Mouse (Mus musculus) left cerebral cortex, adult 2 months (tissue): ENCODE data around the gene Sox13. TPM values are rescaled to one million over a fixed set of nuclear protein-coding genes. Genes with fewer than 3 reads are reported as not detected.

ENCODE experiments used
- DNase-seq, 2 experiments: peaks; one replicate each; pipeline ENCODE4 v3.0.0; 2021 to 2022; ENCODE audit warnings: low spot score in 2 of 2, mixed read lengths in 1 of 2; ENCODE audit errors: extremely low spot score in 1 of 2
- H3K27ac ChIP-seq: fragments of 200-600 bp; 2 replicates; pipeline ENCODE4 v1.8.1; 2022
- H3K4me3 ChIP-seq: fragments of 200-600 bp; 2 replicates; pipeline ENCODE4 v1.8.1; 2022
- CTCF ChIP-seq: fragments of 200-600 bp; IDR thresholded peaks from 2 replicates; pipeline ENCODE4 v1.8.1; 2022; ENCODE audit warnings: antibody characterized with exemption, mild to moderate bottlenecking, moderate library complexity
- intact Hi-C: fragments of 180-260 bp; cut with DNase I; formaldehyde crosslinking; loops from one replicate; pipeline ENCODE4 v1.15.1; 2025
- total RNA-seq, 2 experiments: library from RNA; stranded (reverse); gene quantifications; 2 replicates each; pipeline ENCODE4 v1.2.3; 2021

The Sox13 gene
- total RNA-seq, 2 experiments from 2014 or later = 8.9 to 9.3 TPM

DNA sequence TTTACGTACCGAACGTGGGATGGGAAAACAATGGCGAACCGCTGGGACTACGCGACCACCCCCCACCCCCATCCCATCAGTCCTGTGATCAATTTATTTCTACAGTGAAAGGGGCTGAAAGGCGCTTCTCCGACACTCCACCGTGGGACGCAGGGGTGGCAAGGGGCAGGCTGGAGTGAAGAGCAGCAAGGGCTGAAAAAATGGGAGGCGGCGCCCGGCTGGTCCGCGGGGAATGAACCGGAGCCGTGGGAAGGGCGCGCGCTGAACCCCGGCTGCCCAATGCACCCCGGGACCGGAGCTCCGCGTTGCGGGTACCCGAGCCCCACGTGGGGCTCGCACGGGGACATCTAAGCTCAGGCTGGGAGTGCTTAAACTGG lies 1.0 kb downstream of the Sox13 start:
- H3K4me3 ChIP-seq = peak overlapping the region; percentile 51
- no peak for TF ChIP-seq CTCF
- H3K27ac ChIP-seq = peak overlapping the region; percentile 72
- DNase-seq = no peak
- intact Hi-C loops = loop anchor here (1.0 kb wide), 1 partner anchor 38 kb away; no protein-coding TSS in a partner anchor

DNA sequence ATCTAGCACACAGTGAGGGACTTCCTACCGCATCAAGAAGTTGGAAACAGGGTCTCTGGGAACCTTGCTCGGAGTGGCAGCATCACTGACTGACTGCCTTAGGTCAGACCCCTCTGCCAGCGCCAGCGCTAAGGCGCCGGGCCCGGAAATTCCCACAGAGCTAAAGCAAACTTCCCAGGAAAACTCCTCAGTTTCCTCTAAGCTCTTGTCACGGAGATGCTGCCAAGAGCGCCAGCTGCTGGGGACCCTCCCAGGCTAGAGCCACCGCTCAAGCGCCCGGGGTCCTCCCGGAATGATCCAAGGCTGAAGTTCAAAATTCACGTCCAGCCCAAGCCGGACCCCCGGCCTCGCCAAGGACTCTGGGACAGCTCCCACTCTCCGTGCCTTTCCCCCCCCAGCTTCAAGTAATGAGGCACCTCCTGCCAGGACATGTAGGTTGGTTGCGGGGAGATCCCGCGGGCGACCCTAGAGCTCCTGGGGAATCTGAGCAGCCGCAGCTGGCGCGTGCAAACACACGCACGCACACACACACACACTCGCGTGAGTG lies 1.5 kb downstream of the Sox13 start:
- peak overlapping the region; percentile 51 for H3K4me3 ChIP-seq
- intact Hi-C loops = loop anchor here (1.0 kb wide), 1 partner anchor 37 kb away; no protein-coding TSS in a partner anchor
- peak overlapping the region; percentile 72 for H3K27ac ChIP-seq
- DNase-seq = no peak
- TF ChIP-seq CTCF = no peak

DNA sequence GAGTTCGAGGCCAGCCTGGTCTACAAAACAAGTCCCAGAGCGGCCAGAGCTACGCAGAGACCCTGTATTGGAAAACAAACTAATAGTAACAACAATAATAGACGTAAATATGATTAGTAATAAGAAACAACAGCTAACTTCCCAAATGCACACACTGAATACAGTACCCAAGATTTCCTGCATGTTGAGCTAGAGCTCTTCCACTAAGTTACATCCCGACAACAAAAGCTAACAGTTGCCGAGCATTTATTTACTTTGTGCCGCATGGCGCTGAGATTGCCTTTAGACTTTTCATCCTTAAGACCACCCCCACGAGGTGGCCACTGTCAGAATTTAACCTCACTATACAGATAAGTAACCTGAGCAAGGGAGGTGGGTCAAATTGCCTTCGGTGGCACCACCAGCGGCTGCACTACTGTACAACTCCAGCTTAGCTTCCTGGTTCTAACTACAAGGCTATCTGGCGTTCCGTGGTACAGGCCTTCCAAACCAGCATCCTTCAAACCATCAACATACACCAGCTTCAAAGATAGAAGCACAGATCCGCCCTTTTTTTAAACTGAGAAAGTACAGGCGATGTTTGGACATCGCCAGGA lies 2.1 kb downstream of the Sox13 start:
- Histone ChIP-seq H3K27ac (peak overlapping the region; percentile 72; the same call in 1 of the 2 replicates), H3K4me3 (peak overlapping the region; percentile 51)
- DNase-seq = no peak
- intact Hi-C loops = no loop called here
- TF ChIP-seq CTCF = no peak; the same call in 1 of the 2 replicates

DNA sequence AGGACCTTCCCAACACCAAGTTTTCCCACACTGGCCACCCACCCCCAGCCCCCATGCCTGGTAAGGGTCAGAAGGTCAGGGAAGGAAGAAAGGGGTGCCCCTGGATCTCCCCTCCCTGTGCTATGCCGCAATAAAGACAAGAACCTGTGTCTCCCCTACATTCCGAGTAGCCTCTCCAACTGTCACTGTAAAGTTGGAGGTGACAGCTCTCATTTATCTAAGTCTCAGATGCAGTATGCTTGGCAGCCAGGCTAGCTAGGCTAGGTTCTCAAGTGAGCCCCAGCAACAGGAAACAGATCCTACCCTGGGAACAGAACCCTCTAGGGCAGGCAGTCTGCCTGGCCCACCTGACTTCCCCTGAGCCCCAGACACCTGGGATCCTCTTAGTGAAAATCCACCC lies 3.1 kb downstream of the Sox13 start:
- intact Hi-C loops = no loop called here
- DNase-seq = no peak
- no peak overlapping the region for H3K4me3 ChIP-seq
- no peak overlapping the region for H3K27ac ChIP-seq
- TF ChIP-seq CTCF = no peak

DNA sequence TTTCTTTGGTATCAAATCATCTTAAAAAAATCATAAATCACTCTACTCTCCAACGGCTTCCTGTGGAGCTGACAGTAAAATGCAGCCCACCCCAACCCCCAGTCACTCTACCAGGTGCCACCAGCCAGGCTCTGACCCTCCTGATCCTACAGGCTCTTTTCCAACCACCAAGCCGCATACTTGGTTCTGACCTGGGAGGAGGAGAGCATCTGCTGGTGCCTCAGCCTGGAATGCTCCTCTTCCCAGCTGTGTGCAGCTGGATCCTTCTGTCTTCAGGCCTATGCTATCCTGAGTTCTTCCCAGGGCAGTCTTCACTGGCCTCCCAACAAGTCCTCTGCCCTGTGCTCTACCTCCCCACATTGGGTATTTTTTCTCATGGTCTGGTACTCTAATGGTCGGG lies 3.7 kb downstream of the Sox13 start:
- H3K4me3 ChIP-seq = 0 out of 2 replicates have a peak overlapping the region, but pooled peaks have one; percentile 4
- DNase-seq = no peak
- no peak for TF ChIP-seq CTCF
- no peak overlapping the region for H3K27ac ChIP-seq
- intact Hi-C loops = no loop called here

DNA sequence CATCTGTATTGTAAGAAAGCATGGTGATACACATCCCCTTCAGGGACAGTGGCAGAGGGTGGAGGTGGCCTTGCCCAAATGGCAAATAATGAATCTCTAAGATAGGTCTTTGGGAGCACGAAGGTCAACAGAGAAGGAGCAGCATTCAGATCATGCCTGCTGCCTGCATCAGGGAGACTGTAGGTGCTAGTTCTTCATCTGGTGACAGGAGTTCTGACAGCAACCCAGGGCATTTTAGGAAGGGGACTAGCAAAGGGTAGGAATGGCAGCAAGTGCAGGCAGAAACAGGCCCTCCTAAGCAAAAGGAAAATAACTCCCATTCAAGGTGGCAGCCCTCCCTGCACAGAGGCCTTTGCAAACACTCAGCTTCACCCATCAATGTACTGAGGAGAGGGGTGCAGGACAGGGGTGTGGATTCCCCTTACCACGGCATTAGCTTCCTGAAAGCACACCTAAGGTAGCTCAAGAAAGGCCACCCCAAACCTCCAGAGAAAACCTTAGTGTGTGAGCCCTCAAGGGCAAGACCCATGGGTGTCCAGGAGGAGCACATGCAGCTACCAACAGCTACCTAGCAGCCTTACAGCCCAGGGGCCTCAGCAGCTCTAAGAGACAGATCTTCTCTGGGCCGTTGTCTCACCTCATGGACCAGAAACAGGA lies 4.9 kb downstream of the Sox13 start:
- H3K4me3 ChIP-seq = no peak overlapping the region
- H3K27ac ChIP-seq = no peak overlapping the region
- no peak for DNase-seq
- intact Hi-C loops = no loop called here
- no peak for TF ChIP-seq CTCF

DNA sequence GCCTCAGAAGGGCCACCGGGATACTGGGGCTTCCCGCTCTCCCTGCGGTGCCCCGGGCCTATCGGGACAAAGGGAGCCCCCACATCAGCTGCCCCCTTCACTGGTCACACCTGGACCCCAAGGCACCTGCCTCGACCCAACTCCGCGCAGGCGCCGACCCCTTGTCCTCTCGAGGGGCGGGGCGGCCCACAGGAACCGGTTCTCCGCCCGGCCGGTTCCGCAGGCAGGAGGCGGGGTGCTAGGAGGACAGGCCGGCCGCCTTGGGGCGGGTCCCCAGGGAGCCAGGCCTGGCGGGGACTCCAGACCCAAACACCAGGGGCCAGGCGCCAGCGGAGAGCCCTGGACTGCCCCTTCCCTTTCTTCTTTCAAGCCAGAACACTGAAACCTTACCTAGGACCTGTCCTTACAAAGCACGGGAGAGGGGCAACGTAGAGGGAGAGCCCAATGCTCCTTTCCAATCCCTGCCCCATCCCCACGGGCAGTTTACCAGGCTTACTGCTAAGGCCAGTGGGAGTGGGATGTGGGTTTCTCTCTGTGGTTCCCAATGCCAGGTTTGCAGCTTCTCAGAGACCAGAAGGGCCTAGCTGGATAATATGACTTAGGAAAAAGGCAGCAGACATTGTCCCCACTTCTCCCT lies 5.9 kb downstream of the Sox13 start:
- peak overlapping the region; percentile 33 for H3K4me3 ChIP-seq
- no peak for TF ChIP-seq CTCF
- peak; percentile 22 to 41 for DNase-seq
- intact Hi-C loops = no loop called here
- H3K27ac ChIP-seq = peak overlapping the region; percentile 56; the same call in 1 of the 2 replicates

DNA sequence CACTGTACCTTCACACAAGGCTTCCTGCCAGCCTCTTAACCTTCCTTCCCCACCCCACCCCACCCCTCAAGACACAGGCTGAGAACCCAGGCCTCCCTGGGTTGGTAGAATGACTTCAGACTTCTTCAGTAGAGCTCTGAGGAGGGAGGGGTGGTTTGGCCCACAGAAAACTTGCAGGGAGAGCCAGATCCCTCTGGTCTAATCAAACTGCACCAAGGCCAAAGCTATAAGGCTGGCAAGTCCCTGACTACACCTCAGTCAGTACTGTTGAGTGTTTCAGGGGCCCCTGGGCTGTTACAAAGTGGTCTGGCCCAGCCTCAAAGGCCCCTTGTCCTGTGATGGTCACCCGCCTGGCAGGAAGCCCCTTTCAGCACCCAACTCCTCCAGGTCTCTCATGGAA lies 6.6 kb downstream of the Sox13 start:
- no peak for TF ChIP-seq CTCF
- Histone ChIP-seq H3K27ac (no peak overlapping the region; the same call in 1 of the 2 replicates), H3K4me3 (peak overlapping the region; percentile 33; the same call in 1 of the 2 replicates)
- intact Hi-C loops = no loop called here
- no peak for DNase-seq

DNA sequence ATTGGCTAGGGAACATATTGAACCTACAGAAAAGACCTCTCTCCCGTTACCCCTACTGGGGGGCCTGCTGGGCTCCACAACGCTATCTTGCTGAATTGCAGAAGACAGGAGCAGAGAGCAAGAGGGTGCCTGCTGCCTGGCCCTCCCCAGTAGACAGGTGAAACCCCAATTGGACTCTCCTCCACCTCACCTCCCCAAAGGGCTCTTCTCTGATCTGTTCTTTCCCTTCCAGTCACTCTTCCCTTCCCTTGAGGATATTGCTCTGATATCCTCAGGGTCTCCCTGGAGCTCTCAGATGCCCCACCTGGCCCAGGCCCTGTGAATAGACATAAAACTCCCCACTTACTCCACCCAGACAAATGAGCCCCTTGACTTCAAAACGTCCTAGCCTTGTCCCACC lies 7.1 kb downstream of the Sox13 start:
- no peak for TF ChIP-seq CTCF
- H3K27ac ChIP-seq = no peak overlapping the region
- intact Hi-C loops = no loop called here
- no peak overlapping the region for H3K4me3 ChIP-seq
- DNase-seq = no peak

DNA sequence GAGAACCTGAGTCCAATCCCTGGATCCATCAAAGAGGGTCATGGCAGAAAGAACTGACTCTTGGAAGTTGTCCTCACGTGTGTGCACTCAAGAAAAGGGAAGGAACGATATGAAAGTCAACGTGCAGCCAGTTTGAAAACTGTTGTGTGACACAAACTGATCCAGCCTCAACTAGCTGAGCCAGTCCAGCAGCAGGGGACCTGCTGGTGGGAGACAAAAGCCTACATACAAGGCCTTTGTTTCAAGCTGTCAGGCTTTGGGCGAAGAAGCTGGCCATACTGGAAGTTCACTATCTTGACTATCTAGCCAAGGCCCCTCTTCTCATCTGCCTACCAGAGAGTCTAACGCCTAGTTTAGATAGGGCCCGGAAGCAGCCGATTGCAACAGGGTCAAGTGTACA lies 7.7 kb downstream of the Sox13 start:
- intact Hi-C loops = no loop called here

DNA sequence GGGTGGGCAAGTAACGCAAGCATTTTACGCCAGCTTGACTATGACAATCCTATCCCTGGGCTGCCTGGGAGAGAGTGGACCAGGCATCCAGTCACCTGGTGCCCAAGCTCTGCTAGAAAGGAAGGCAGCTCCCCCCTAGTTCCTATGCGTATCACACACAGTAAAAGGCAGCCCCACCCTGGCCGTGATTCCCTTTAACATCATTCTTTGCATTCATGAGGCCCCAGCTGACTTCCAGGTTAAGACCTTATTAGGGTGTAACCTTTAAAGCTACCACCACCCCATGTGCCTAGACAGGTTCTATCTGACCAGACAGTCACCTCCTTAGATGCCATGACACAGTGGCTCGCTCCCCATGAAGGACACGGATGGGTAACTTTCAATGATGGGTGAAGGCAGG lies 8.7 kb downstream of the Sox13 start:
- no peak overlapping the region for H3K4me3 ChIP-seq
- no peak overlapping the region for H3K27ac ChIP-seq
- no peak for DNase-seq
- TF ChIP-seq CTCF = no peak
- intact Hi-C loops = no loop called here

More for the DNA sequence above, 7.7 kb downstream of the Sox13 start:
- no peak for TF ChIP-seq CTCF
- DNase-seq = no peak
- no peak overlapping the region for H3K4me3 ChIP-seq
- no peak overlapping the region for H3K27ac ChIP-seq

DNA sequence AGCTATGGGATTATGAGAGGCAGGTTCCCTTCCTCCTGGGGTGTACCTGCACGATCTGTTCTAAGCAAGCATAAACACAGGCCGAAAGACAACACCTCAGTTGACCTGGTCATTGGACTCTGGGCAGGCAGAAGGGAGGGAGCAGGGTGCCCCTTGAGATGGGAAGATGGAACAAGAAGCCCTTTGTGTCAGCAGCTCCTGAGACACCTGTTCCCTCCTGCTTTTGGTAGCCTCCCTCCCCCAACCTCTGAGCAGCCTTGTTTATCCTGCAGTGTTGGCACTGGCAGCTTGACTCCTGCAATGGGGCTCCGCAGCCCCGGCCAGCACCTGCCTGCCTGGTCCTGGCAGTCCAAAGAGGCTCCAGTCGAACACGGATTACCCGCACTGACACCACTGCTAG lies 9.1 kb downstream of the Sox13 start:
- Histone ChIP-seq H3K4me3 (no peak overlapping the region), H3K27ac (no peak overlapping the region)
- no peak for DNase-seq
- intact Hi-C loops = no loop called here
- TF ChIP-seq CTCF = no peak
